Mouse (Mus musculus) hematopoietic stem cell, adult 5-6 weeks (primary cell): ENCODE measurements around the gene Them7. TPM values are rescaled to one million over a fixed set of nuclear protein-coding genes. Genes with fewer than 3 reads are reported as not detected.

Experiments used
- ATAC-seq, 2 experiments: fragments of 125-278 bp in 1 of 2; replicated peaks in 1 of 2; 2 replicates each; pipeline ENCODE4 v1.8.0; 2016 to 2017; ENCODE audit warnings: inconsistent platforms in 2 of 2, mild to moderate bottlenecking in 2 of 2, moderate number of reproducible peaks in 2 of 2, low read depth in 1 of 2, moderate TSS enrichment in 1 of 2; ENCODE audit not compliant: low FRiP score in 2 of 2, poor library complexity in 2 of 2, severe bottlenecking in 2 of 2, insufficient read depth in 1 of 2, low TSS enrichment in 1 of 2
- total RNA-seq: library from RNA; stranded (forward); fragments of 172-1452, 232-1000 nt; gene quantifications from 2 replicates; pipeline ENCODE4 v1.2.3, GENCODE M21; 2017

Gene Them7
- total RNA-seq, 1 experiment from 2014 or later: 5.4 TPM

GRCm38 (mm10) chr2:105226297-105226958, 2.3 kb downstream of the Them7 start:
- ATAC-seq: no peak

- ATAC-seq: no peak
These were observed 4.3 kb downstream of the Them7 start for GRCm38 (mm10) chr2:105228416-105228815.

GRCm38 (mm10) chr2:105230333-105230732, 6.2 kb downstream of the Them7 start:
- peak; percentile 60 to 66; a peak in 3 of 4 replicates for ATAC-seq

- ATAC-seq: no peak
These were observed 8.3 kb downstream of the Them7 start for GRCm38 (mm10) chr2:105232386-105232785.

- ATAC-seq: no peak
These were observed 10.2 kb downstream of the Them7 start for GRCm38 (mm10) chr2:105234278-105234677.

- no peak for ATAC-seq
These were observed 11.4 kb downstream of the Them7 start for GRCm38 (mm10) chr2:105235380-105236115.

- no peak for ATAC-seq
These were observed 13.3 kb downstream of the Them7 start for GRCm38 (mm10) chr2:105237424-105237823.

GRCm38 (mm10) chr2:105237841-105238240, 13.7 kb downstream of the Them7 start:
- no peak for ATAC-seq

GRCm38 (mm10) chr2:105238775-105239174, 14.7 kb downstream of the Them7 start:
- peak; percentile 65 to 72 for ATAC-seq

- no peak for ATAC-seq
These were observed 16.5 kb downstream of the Them7 start for GRCm38 (mm10) chr2:105240631-105241030.

GRCm38 (mm10) chr2:105242940-105243339, 18.8 kb downstream of the Them7 start:
- ATAC-seq: no peak

- ATAC-seq: no peak
These were observed 20.6 kb downstream of the Them7 start for GRCm38 (mm10) chr2:105244733-105245132.

- peak; percentile 66 to 81 for ATAC-seq
These were observed 27.9 kb downstream of the Them7 start for GRCm38 (mm10) chr2:105251978-105252377.

GRCm38 (mm10) chr2:105252824-105253223, 28.7 kb downstream of the Them7 start:
- ATAC-seq: peak in 1 of 2 experiments; percentile 71; a peak in 3 of 4 replicates

- no peak for ATAC-seq
These were observed 31.3 kb downstream of the Them7 start for GRCm38 (mm10) chr2:105255457-105255856.

- ATAC-seq: no peak
These were observed 32.4 kb downstream of the Them7 start for GRCm38 (mm10) chr2:105256427-105257071.

GRCm38 (mm10) chr2:105257376-105257775, 33.3 kb downstream of the Them7 start:
- ATAC-seq: no peak

GRCm38 (mm10) chr2:105261335-105261734, 37.2 kb downstream of the Them7 start:
- ATAC-seq: no peak
